Mouse (Mus musculus): ENCODE measurements at regions not wholly inside any gene's neighbourhood (a gene's known extent, or its start where the extent isn't known, plus 50 kb on each side); places are given as distances from the start of the nearest gene placed in this dataset.

- in situ Hi-C loops (cut with MboI; ENCODE audit: low pct_unique_long_range_greater_than_20kb in 1 of 2, low sequenced_read_pairs in 2 of 2, unreplicated experiment in 1 of 2): no loop called here
These were observed 92.3 kb upstream of the Map1b start for GRCm38 (mm10) chr13:99608591-99608990.

- in situ Hi-C loops (cut with MboI; ENCODE audit: low pct_unique_long_range_greater_than_20kb in 1 of 2, low sequenced_read_pairs in 2 of 2, unreplicated experiment in 1 of 2): no loop called here
These were observed 90.9 kb upstream of the Map1b start for GRCm38 (mm10) chr13:99607208-99607607.

- in situ Hi-C loops (cut with MboI; ENCODE audit: low pct_unique_long_range_greater_than_20kb in 1 of 2, low sequenced_read_pairs in 2 of 2, unreplicated experiment in 1 of 2): no loop called here
These were observed 90.3 kb upstream of the Map1b start for GRCm38 (mm10) chr13:99606606-99606990.

DNA sequence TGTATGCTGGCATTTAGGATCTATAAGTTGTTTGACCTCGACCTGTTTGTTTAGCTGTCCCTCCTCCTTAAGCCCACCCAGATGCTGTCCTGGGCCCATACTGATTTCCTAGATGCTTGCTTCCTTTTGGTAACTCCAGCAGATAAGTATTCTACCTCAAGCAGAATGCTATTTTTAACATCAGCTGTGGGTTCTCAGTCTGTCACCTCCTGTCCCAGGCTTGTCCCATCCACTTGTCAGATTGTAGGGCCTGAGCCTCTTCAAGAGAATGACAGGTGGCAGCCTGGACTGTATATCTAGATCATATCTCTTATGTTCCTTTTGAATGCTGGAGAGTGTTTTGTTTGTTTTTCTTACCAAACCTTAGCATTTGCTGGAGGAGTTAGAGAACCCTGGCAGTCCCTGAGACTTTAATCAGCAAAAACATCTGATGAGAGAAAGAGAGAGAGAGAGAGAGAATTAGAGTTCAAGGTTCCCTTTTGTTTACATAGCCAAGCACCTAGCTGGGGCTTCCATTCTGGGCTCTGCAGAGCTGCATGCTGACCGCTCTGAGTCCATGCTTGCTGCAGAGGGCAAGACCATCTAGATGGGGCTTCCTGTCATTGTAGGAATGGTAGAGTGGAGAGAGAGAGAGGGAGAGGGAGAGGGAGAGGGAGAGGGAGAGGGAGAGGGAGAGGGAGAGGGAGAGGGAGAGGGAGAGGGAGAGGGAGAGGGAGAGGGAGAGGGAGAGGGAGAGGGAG, 89.7 kb upstream of the Map1b start:
- in situ Hi-C loops (cut with MboI; ENCODE audit: low pct_unique_long_range_greater_than_20kb in 1 of 2, low sequenced_read_pairs in 2 of 2, unreplicated experiment in 1 of 2): no loop called here

DNA sequence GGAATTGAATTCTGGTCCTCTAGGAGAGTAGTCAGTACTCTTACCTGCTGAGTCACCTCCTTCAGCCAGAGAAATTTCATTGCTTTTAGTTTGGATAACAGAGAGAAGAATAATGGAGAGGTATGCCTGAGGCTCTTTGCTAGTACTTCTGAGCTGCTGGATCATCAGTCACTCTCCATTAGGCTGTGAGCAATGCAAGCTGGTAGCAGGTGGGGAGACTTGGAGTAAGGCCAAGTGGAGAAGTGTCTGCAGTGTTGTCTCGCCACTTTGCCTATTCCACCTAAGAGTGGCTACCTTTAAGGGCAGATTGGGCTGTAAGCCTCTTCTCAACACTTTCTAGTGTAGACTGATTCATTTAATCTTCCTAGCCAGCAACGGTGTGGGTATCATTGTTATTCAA, 81.6 kb upstream of the Map1b start:
- in situ Hi-C loops (cut with MboI; ENCODE audit: low pct_unique_long_range_greater_than_20kb in 1 of 2, low sequenced_read_pairs in 2 of 2, unreplicated experiment in 1 of 2): no loop called here

GRCm38 (mm10) chr13:99593846-99594813, 77.8 kb upstream of the Map1b start:
- in situ Hi-C loops (cut with MboI; ENCODE audit: low pct_unique_long_range_greater_than_20kb in 1 of 2, low sequenced_read_pairs in 2 of 2, unreplicated experiment in 1 of 2): no loop called here

- in situ Hi-C loops (cut with MboI; ENCODE audit: low pct_unique_long_range_greater_than_20kb in 1 of 2, low sequenced_read_pairs in 2 of 2, unreplicated experiment in 1 of 2): no loop called here
These were observed 76.9 kb upstream of the Map1b start for GRCm38 (mm10) chr13:99593243-99593635.

GRCm38 (mm10) chr13:99592596-99593242, 76.4 kb upstream of the Map1b start:
- in situ Hi-C loops (cut with MboI; ENCODE audit: low pct_unique_long_range_greater_than_20kb in 1 of 2, low sequenced_read_pairs in 2 of 2, unreplicated experiment in 1 of 2): no loop called here

GRCm38 (mm10) chr13:99588646-99589045, 72.3 kb upstream of the Map1b start:
- in situ Hi-C loops (cut with MboI; ENCODE audit: low pct_unique_long_range_greater_than_20kb in 1 of 2, low sequenced_read_pairs in 2 of 2, unreplicated experiment in 1 of 2): no loop called here

- in situ Hi-C loops (cut with MboI; ENCODE audit: low pct_unique_long_range_greater_than_20kb in 1 of 2, low sequenced_read_pairs in 2 of 2, unreplicated experiment in 1 of 2): no loop called here
These were observed 67.5 kb upstream of the Map1b start for GRCm38 (mm10) chr13:99583841-99584240.

GRCm38 (mm10) chr13:99580296-99580695, 64.0 kb upstream of the Map1b start:
- in situ Hi-C loops (cut with MboI; ENCODE audit: low pct_unique_long_range_greater_than_20kb in 1 of 2, low sequenced_read_pairs in 2 of 2, unreplicated experiment in 1 of 2): no loop called here

DNA sequence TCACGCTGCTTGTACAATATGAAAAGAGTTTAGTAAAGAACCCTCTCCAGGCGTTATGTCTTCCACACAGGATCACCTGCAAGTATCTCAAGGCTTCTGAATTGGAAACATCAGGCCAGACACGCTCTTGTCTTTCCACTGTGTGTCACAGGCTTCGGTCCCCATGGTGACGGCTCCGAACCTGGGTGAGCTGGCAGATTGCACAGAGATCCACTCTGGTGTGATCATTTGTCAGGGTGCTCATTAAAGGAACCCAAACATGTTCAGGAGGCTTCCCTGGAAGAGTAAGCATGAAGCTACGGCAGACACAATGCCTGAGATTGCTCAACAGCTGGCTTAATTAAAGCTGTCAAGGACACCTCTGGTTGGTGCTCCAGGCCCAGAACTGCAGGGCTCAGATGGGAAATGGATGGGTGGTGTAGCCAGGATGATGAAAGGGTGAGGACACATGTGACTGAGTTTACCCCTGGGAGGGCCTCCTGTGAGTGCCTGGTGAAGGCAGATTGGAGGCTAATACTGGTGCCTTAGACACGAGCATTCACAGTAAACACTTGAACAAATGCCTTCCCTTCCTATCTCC, 63.3 kb upstream of the Map1b start:
- in situ Hi-C loops (cut with MboI; ENCODE audit: low pct_unique_long_range_greater_than_20kb in 1 of 2, low sequenced_read_pairs in 2 of 2, unreplicated experiment in 1 of 2): no loop called here

GRCm38 (mm10) chr13:99577686-99578085, 61.3 kb upstream of the Map1b start:
- in situ Hi-C loops (cut with MboI; ENCODE audit: low pct_unique_long_range_greater_than_20kb in 1 of 2, low sequenced_read_pairs in 2 of 2, unreplicated experiment in 1 of 2): no loop called here

DNA sequence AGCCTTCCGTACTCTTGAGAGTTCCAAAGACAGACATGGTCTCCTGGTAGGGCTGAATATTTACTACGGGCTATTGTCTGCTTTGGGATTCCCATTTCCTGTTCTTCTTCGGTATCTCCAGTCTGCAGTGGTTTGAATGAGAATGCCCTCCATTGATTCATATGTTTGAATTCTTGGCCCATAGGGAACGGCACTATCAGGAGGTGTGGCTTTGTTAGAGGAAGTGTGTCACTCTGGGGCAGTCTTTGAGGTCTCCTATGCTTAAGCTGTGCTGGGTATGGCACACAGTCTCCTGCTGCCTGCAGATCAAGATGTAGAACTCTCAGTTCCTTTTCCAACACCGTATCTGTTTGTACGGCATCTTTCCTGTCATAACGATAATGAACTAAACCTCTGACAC, 56.7 kb upstream of the Map1b start:
- in situ Hi-C loops (cut with MboI; ENCODE audit: low pct_unique_long_range_greater_than_20kb in 1 of 2, low sequenced_read_pairs in 2 of 2, unreplicated experiment in 1 of 2): no loop called here

DNA sequence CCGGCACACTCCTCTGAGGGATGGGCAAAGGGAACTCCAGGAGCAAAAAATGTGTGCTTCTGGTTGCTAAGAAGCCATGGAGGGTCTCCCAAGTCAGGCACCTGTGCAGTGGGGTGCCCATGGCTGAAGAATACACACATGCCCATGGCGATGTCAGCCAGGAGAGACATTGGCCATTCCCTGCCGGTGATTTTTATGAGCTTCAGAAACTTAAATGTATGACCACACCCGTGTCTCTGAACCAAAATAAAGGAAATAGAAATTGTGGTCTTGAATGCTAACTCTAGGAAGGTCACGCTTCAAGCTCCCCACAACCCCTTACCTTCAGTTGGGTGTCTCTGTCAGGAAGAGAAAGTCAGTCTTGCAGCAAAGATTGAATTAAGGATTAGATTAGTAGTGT, 56.0 kb upstream of the Map1b start:
- in situ Hi-C loops (cut with MboI; ENCODE audit: low pct_unique_long_range_greater_than_20kb in 1 of 2, low sequenced_read_pairs in 2 of 2, unreplicated experiment in 1 of 2): no loop called here
